Mouse (Mus musculus): ENCODE measurements around the gene Satb1.

DNA sequence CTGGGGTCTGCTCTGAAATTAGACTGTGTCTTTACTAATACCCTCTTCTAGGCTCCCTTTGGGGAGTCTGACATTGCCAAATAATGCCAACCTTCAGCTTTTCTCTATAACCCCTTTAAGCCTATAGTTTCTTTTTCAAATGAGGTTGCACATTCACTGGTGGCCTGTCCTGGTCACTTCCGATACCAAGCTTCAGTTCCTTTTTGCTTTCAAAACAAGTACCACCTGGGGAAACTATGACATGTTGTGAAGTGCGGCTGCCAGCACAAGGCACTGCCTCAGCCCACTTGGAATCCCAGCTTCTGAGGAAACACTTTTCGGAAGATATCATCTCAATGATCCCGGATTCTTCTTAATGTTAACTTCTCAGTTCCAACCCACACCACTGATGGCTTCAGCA, 145.9 kb downstream of the Satb1 start:
- TF ChIP-seq E2F4 (IDR thresholded peaks at IDR 0.05; ENCODE audit: insufficient read depth) = no peak
- TF ChIP-seq POLR2A (IDR thresholded peaks at IDR 0.05; ENCODE audit: insufficient read length, low read depth) = no peak
- no peak for TF ChIP-seq CEBPB (IDR thresholded peaks at IDR 0.05; ENCODE audit: insufficient read depth, poor library complexity, severe bottlenecking)

Data from myocyte (in vitro differentiated cells).